Mouse (Mus musculus) mature B cell (primary cell): ENCODE data around the gene Gm10577.

Experiments
- in situ Hi-C: fragments of 300-500 bp; cut with MboI; formaldehyde crosslinking; loops from 2 replicates; pipeline ENCODE4 v1.14.3; 2019

The Gm10577 gene

DNA sequence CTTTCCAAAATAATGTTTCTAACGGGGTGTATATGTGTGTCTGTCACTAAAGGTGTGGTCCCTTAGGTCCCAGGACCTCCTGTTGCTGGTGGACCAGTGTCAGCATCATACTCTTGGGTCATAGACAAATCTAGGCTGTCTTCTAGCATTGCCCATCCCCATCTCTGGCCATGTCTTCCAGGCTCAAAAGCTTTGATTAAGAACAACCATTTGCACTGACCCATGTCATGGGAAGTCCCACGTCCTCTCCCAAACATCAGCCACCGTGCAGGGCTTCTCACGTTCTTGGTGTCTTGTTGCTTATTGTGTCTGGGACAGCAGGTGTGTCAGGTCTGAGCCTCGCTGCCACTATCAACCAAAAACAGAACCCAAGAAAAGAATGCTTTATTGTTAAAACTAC lies 24.9 kb downstream of the Gm10577 start:
- in situ Hi-C loops: no loop called here

DNA sequence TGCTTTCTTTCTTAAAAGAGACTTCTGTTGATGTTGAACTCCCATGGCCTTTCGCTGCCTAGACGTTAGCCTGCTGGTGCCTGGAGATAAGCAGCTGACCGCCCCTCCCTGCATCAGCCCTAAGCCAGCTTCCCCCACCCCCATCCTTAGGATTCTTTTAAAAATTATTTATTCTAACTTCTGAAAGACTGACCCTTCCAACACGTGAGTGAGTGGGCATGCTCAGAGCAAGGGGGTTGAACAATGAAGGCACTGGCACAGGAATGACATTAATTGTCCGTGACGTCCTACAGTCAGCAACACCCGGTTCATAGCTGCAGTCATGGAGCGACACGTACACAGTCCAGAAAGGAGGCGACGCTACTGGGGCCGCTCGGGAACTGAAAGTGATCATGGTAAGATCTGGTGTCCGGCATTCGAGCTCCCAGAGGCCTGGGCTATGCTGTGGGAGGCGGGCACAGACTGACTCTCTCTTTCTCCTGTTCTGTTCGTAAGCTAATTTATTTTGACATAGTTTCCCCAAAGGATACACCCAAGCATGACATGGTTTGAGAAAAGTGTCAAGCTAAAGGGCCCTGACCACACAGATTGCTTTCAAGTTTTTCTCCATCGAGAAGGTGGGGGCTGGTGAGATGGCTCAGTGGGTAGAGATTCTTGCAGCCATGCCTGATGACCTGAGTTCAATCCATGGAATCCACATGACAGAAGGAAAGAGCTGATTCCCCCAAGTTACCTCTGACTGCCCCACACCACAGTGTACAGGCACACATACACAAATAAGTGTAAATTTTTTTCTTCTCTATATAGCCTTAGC lies 25.8 kb downstream of the Gm10577 start:
- in situ Hi-C loops: no loop called here

DNA sequence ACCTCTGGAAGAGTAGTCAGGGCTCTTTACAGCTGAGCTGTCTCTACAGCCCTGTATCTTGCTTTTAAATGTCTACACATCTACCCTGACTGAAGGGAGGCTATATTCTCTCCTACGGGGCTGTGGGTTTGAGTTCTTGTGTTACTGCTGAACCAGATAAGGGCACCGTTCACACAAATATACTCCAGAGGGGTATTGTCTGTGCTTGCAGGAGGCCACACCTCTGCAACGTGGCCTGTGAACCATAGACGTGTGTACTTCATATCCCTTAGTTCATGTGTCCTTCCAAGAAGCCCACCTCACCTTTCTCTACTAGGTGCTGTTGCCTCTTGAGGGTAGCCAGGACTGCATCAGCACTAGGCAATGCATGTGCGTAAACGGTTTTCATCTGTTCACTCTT lies 28.4 kb downstream of the Gm10577 start:
- in situ Hi-C loops: no loop called here

DNA sequence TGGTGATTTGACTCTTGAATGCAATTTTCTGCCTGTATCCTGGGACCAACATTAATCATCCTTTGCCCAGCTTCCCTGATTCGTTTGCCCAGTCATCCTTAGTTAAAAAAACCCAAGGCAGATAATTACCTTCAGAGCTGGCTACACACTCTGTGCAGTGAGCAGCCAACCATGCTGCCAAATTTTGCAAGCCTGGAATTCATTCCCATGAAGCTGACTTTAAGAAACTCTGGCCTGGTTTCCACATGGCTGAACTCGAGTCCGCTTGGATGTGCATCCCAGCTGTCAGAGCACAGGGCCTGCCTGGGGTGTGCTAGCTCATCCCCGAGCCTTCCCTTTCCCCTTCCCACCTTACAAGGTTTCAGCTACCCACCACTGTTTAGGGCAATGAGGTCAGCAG lies 29.5 kb downstream of the Gm10577 start:
- in situ Hi-C loops: no loop called here

DNA sequence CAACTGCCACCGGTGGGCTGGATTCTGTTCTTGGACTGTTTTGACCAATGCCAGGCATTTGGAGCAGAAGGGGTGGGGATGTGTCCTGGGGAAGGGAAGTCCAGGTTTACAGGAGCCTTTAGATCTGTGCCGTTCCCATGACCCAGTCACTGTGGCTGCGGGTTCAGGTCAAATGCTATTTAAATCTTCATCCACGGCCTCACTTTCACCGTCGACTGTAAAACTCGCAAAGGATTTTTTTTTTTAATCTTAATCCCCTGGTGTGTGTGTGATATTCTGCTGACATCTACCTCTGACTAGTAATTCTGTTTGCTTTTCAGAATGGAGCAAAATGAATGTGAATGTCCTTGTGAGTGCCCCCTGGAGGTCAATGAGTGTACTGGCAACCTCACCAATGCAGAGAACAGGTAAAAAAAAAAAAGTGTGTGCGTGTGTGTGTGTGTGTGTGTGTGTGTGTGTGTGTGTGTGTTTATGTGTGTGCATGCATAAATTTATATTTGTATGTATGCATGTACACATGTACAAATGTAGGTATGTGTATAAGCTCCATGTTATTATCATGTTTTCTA lies 32.2 kb downstream of the Gm10577 start:
- in situ Hi-C loops: no loop called here

DNA sequence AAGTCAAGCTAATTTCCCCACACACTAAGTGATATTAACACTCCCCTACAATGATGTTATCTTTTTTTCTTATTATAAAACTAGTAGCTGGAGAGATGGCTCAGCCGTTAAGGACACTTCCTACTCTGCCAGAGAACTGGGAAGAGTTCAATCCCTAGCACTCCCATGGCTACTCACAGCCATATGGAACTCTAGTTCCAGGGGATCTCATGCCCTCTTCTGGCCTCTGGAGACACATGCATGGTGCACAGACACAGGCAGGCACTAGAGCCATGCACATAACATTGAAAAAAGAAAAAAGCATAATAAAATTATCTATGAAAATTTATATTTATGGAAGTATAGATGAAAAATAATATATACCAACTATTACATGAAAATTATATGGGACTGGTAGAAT lies 33.3 kb downstream of the Gm10577 start:
- in situ Hi-C loops: no loop called here

DNA sequence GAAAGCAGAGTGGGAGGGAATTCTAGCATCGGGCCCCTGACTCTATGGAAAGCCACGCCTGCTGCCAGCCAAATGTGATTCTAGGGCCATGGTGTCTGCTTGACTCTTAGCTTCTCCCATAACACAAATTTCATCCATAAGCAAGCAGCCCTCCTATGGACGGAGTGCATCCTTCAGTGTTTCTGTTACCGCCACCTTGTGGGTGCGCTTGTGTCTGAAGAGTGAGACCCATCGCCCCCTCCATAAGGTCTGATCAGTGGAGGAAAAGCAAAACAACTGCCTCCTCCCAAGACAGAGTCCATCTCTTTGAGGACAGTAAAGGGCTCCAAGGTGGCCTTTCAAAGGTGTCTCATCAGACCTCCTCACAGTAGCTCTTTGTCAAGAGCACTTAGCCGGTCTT lies 43.0 kb downstream of the Gm10577 start:
- in situ Hi-C loops: no loop called here

DNA sequence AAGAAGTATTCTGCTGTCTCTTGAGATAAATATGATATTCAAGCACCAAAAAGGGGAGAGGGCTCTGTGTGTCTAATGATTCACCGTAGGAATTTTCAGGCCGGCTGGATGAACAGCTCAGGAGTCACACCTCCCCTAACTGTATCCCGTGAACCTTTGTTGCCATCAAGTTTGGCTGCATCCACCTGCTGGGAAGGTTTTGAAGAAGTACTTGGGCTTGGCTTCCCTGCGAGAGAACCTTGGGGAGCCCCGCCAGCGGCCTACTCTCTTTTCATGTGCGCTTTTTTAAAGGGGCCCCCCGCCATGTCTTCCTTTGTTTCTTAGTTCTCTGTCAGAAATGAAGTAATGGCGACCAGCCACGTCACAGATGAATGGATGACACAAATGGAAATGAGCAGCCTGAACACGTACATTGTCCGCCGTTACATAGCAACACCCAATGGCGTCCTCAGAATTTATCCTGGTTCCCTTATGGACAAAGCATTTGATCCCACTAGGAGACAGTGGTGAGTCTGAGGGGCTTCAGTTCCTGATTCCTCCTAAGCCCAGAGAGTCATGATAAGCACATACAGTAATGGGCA lies 46.0 kb downstream of the Gm10577 start:
- in situ Hi-C loops: no loop called here

DNA sequence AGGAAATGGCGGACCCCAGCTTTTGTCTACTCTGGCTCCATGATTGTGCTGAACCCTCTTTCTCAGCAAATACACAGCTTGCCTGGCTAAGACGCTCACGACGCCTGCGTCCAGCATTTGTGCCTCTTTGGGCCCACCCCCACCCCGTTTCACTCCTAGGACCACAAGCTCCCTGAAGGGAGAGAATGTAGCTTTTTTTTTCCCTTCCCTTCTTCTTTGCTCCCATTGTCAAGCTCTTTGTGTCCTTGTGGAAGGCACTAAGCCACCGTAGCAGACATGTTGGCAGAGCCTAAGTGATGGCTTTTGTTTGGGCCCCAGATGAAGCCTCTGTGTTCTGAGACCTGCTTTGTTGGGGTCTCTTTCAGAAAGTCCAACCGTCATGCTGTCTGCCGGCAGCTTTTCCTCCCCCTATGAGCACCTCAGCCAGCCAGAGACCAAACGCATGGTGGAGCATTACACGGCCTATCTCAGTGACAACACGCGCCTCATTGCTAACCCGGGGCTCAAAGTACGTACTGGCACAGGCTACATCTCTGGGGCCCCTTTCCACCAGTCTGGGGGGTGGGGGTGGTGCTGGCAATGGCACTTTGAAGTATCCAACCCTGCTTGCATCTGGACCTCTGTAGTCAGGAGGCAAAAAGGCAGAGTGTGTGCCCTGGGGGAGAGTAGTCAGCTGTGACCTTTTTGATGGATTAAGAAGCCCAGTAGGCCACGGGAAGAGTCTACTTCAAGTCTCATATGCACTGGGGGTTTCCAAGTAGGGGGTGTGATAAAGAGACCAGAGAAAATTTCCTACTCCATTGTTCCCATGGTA lies 46.6 kb downstream of the Gm10577 start:
- in situ Hi-C loops: no loop called here
